Mouse (Mus musculus): ENCODE measurements around the gene Mettl9.

- TF ChIP-seq CTCF (IDR thresholded peaks at IDR 0.05): no peak
- TF ChIP-seq POLR2A (IDR thresholded peaks at IDR 0.05; ENCODE audit: insufficient read depth, low read depth, low read length): no peak
Measured at GRCm38 (mm10) chr7:121034701-121035141, 476 bp downstream of the Mettl9 start.
